8 mouse cellular contexts compared by ENCODE assay signal in the genomic region with DNA sequence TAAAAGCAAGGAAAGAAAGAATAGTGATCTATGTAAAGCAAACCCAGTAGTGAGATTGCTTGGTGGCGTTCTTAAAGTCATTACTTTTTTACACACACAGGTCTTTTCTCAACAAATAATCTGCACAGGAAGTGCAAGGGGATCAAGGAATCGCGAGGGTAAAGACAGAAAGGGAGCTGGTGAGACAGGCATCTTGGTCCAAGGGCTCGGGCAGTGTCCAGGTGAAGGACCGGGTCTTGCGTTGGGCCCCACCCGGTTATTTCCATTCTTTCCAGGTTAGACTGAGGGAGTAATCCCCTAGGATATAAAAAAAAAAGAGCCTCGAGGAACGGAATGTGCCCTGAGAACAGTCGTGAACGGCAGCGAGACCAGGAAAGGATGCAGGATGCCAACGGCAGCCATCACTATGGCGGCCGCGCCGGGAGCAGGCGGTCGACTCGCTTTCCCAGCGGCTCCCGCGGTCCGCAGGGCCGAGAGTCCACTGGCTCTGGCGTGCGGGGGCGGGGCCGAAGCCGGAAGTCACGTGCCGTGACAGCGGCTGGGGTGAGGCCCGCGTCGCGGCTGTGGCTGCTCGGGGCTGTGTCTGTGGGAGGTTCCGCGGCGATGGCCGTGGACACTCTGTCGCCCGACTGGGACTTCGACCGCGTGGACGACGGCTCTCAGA. TPM values are rescaled to one million over a fixed set of nuclear protein-coding genes. Genes with fewer than 3 reads are reported as not detected.
A peak's percentile ranks its signal among the peaks of the same experiment; 100 is the strongest.
DNase-seq lines count a peak whose midpoint lies in the region; ATAC-seq and TF ChIP-seq lines count a peak whose summit lies in the region.

A gene (plus strand): TSS at position 314 of the 664 bp plus-strand sequence.

- intact Hi-C loops in left cerebral cortex, adult 2 months (cut with DNase I), result loop anchor here (1.0 kb wide), 1 partner anchor 183 kb away; a partner anchor contains a TSS

- no peak for TF ChIP-seq CTCF in hindbrain, postnatal 0 days (IDR thresholded peaks at IDR 0.05; ENCODE audit: low read depth)
- TF ChIP-seq CTCF in left cerebral cortex, adult 2 months (IDR thresholded peaks at IDR 0.05), result no peak

- peaks cover 5% of the 10 kb centered on the region; the same call in 1 of the 2 replicates for H3K4me1 ChIP-seq in hindbrain, postnatal 0 days (ENCODE audit: insufficient read depth, low read length)

- 1% methylated on average over 37 of the region's 49 CpGs for WGBS in hindbrain, postnatal 0 days

- peak within 1 kb of the TSS; percentile 92 for H3K27ac ChIP-seq in hindbrain, postnatal 0 days
- H3K27ac ChIP-seq in left cerebral cortex, adult 2 months, result peak within 1 kb of the TSS; percentile 86

- H3K4me3 ChIP-seq in hindbrain, postnatal 0 days (ENCODE audit: low read length), result peak within 1 kb of the TSS; percentile 80
- peak within 1 kb of the TSS; percentile 77 for H3K4me3 ChIP-seq in left cerebral cortex, adult 2 months

- DNase-seq in T-cell, adult 2 months (ENCODE audit: low spot score), result peak; percentile 92
- DNase-seq in cerebellum, postnatal 36 days, result peak; percentile 93 to 98
- peak; percentile 95 for DNase-seq in gastrocnemius, adult 18-20 months (ENCODE audit: low spot score)
- DNase-seq in hindbrain, postnatal 0 days (ENCODE audit: low spot score), result peak; percentile 98
- peak; percentile 95 to 98 for DNase-seq in left cerebral cortex, adult 2 months (ENCODE audit: extremely low spot score in 1 of 2, low spot score in 2 of 2)
- peak; percentile 92 to 94 for DNase-seq in right cerebral cortex, adult 2 months (ENCODE audit: low spot score in 2 of 2)
- DNase-seq in urinary bladder, postnatal 14 days (ENCODE audit: low spot score), result peak; percentile 97

- peaks cover 3% of the 10 kb centered on the region; the same call in 1 of the 2 replicates for H3K36me3 ChIP-seq in hindbrain, postnatal 0 days (ENCODE audit: insufficient read depth, low read length)

- H3K27me3 ChIP-seq in hindbrain, postnatal 0 days (ENCODE audit: insufficient read depth, low read length), result no peaks in the 10 kb centered on the region

- peak within 1 kb of the TSS; percentile 89 for H3K9ac ChIP-seq in hindbrain, postnatal 0 days (replicated peaks; ENCODE audit: low read length)

- H3K4me2 ChIP-seq in hindbrain, postnatal 0 days (ENCODE audit: low read depth, low read length), result peak within 1 kb of the TSS; percentile 67

- no peaks in the 10 kb centered on the region for H3K9me3 ChIP-seq in hindbrain, postnatal 0 days (ENCODE audit: low read length)

- peak; percentile 99 for ATAC-seq in hindbrain, postnatal 0 days
- ATAC-seq in megakaryocyte, adult 5-6 weeks (ENCODE audit: poor library complexity, severe bottlenecking), result peak; percentile 99

RNA-seq across cellular contexts. Expression of the gene that starts here (rescaled TPM):
- total RNA-seq in gastrocnemius, adult 18-20 months (2021), result 1 to 10 TPM; 8.7 to 9.0 TPM
- total RNA-seq in hindbrain, postnatal 0 days (2014; rRNA removed), result 13.8 and 18.5 TPM in 2 replicates
- polyA plus RNA-seq in hindbrain, postnatal 0 days (2015; fragmentation: Nextera tagmentation; extraction: Ambion mirVana), result 17.6 and 22.0 TPM in 2 replicates
- total RNA-seq in left cerebral cortex, adult 2 months (2021), result 10 to 100 TPM; 24.1 to 25.5 TPM
- 33.5 and 39.0 TPM in 2 replicates for total RNA-seq in megakaryocyte, adult 5-6 weeks (2015)
- 55.4 and 79.2 TPM in 2 replicates for total RNA-seq in megakaryocyte, adult 5-6 weeks (2017)

Comparison
In these comparisons a context has a peak if more than half of its experiments do, and no peak if none do; other contexts are left out.
1. Peak in every context shown above with its lines: DNase-seq, ATAC-seq, H3K4me3 ChIP-seq and H3K27ac ChIP-seq.